Mouse (Mus musculus) hindbrain, embryonic 15.5 days (tissue): ENCODE measurements at regions not wholly inside any gene's neighbourhood (a gene's known extent, or its start where the extent isn't known, plus 50 kb on each side); places are given as distances from the start of the nearest gene placed in this dataset.

Experiments used
- ATAC-seq: fragments of 200-750 bp; cut with Nextera tagmentation; 2 replicates; pipeline ENCODE4 v1.8.0; 2017; ENCODE audit warnings: low read depth, moderate number of reproducible peaks, moderate TSS enrichment; ENCODE audit not compliant: low FRiP score
- H3K27ac ChIP-seq: fragments of 300-500 bp; sonication (generic); replicated peaks from 2 replicates; pipeline ENCODE4 v1.5.1; 2015; ENCODE audit warnings: mild to moderate bottlenecking, inconsistent platforms
- H3K27me3 ChIP-seq: fragments of 300-500 bp; sonication (generic); 2 replicates; pipeline ENCODE4 v1.6.1; 2015; ENCODE audit warnings: control low read depth, inconsistent platforms
- H3K36me3 ChIP-seq: fragments of 300-500 bp; sonication (generic); 2 replicates; pipeline ENCODE4 v1.6.1; 2015; ENCODE audit warnings: control low read depth, inconsistent platforms
- H3K4me1 ChIP-seq: fragments of 300-500 bp; sonication (generic); replicated peaks from 2 replicates; pipeline ENCODE4 v1.6.1; 2015; ENCODE audit warnings: control low read depth, inconsistent platforms
- H3K4me2 ChIP-seq: fragments of 300-500 bp; sonication (generic); 2 replicates; pipeline ENCODE4 v1.6.1; 2015; ENCODE audit warnings: moderate library complexity, mild to moderate bottlenecking, inconsistent platforms
- H3K4me3 ChIP-seq: fragments of 300-500 bp; sonication (generic); 2 replicates; pipeline ENCODE4 v1.5.1; 2015; ENCODE audit warnings: mild to moderate bottlenecking, inconsistent platforms
- H3K9ac ChIP-seq: fragments of 300-500 bp; sonication (generic); 2 replicates; pipeline ENCODE4 v1.6.1; 2015; ENCODE audit warnings: inconsistent platforms
- H3K9me3 ChIP-seq: fragments of 300-500 bp; sonication (generic); 2 replicates; pipeline ENCODE4 v1.6.1; 2016; ENCODE audit warnings: control low read depth, inconsistent platforms
- WGBS: fragments of 180-500 bp; shearing (Covaris S2); methylation state at CpG from one replicate; pipeline ENCODE4 v1.1.7; 2015; 5-methylcytosine and 5-hydroxymethylcytosine counted together

- no peak for ATAC-seq
- Histone ChIP-seq H3K9ac (no peak overlapping the region), H3K4me1 (peaks cover 33% of the 10 kb centered on the region), H3K27ac (peak overlapping the region; percentile 47; the same call in 1 of the 2 replicates), H3K9me3 (no peaks in the 10 kb centered on the region), H3K4me2 (no peak overlapping the region), H3K27me3 (no peaks in the 10 kb centered on the region), H3K36me3 (no peaks in the 10 kb centered on the region), H3K4me3 (no peak overlapping the region)
- WGBS, result 41% methylated on average over 4 of the region's 4 CpGs
Measured at GRCm38 (mm10) chr1:98192671-98193070, 97.2 kb upstream of the Pam start.

- Histone ChIP-seq H3K27ac (peak overlapping the region; percentile 47), H3K4me1 (peaks cover 33% of the 10 kb centered on the region), H3K4me3 (no peak overlapping the region), H3K4me2 (no peak overlapping the region), H3K36me3 (no peaks in the 10 kb centered on the region), H3K27me3 (no peaks in the 10 kb centered on the region), H3K9ac (no peak overlapping the region), H3K9me3 (no peaks in the 10 kb centered on the region)
- no peak for ATAC-seq
- 31% methylated on average over 8 of the region's 8 CpGs for WGBS
Measured at GRCm38 (mm10) chr1:98192044-98192484, 96.6 kb upstream of the Pam start.

- Histone ChIP-seq H3K9me3 (no peaks in the 10 kb centered on the region), H3K4me2 (no peak overlapping the region), H3K36me3 (no peaks in the 10 kb centered on the region), H3K27ac (peak overlapping the region; percentile 68), H3K4me1 (peaks cover 33% of the 10 kb centered on the region), H3K4me3 (no peak overlapping the region), H3K9ac (0 out of 2 replicates have a peak overlapping the region, but pooled peaks have one; percentile 22), H3K27me3 (no peaks in the 10 kb centered on the region)
- WGBS, result 10% methylated on average over 2 of the region's 2 CpGs
- no peak for ATAC-seq
Measured at GRCm38 (mm10) chr1:98191331-98191730, 95.9 kb upstream of the Pam start.

GRCm38 (mm10) chr1:98190741-98191140, 95.3 kb upstream of the Pam start:
- H3K9ac ChIP-seq, result no peak overlapping the region
- 16% methylated on average over 6 of the region's 6 CpGs for WGBS
- H3K36me3 ChIP-seq, result no peaks in the 10 kb centered on the region

GRCm38 (mm10) chr1:98189991-98190471, 94.6 kb upstream of the Pam start:
- Histone ChIP-seq H3K4me1 (peaks cover 33% of the 10 kb centered on the region), H3K4me2 (no peak overlapping the region; the same call in 1 of the 2 replicates), H3K27me3 (no peaks in the 10 kb centered on the region), H3K36me3 (no peaks in the 10 kb centered on the region), H3K9ac (no peak overlapping the region), H3K9me3 (no peaks in the 10 kb centered on the region), H3K27ac (peak overlapping the region; percentile 68), H3K4me3 (no peak overlapping the region)
- peak; percentile 95 for ATAC-seq
- WGBS, result 10% methylated on average over 6 of the region's 6 CpGs

More at GRCm38 (mm10) chr1:98190741-98191140, 95.3 kb upstream of the Pam start:
- Histone ChIP-seq H3K27me3 (no peaks in the 10 kb centered on the region), H3K4me1 (peaks cover 33% of the 10 kb centered on the region), H3K4me2 (peak overlapping the region; percentile 7; the same call in 1 of the 2 replicates), H3K27ac (peak overlapping the region; percentile 68), H3K9me3 (no peaks in the 10 kb centered on the region), H3K4me3 (no peak overlapping the region)
- ATAC-seq, result no peak

GRCm38 (mm10) chr1:98180372-98180771, 84.9 kb upstream of the Pam start:
- 16% methylated on average over 6 of the region's 6 CpGs for WGBS
- no peaks in the 10 kb centered on the region for H3K9me3 ChIP-seq
- no peak overlapping the region for H3K4me3 ChIP-seq
- H3K9ac ChIP-seq, result no peak overlapping the region
- H3K4me1 ChIP-seq, result 0 out of 2 replicates have a peak, but pooled peaks cover 3% of the 10 kb centered on the region
- H3K4me2 ChIP-seq, result no peak overlapping the region
- no peaks in the 10 kb centered on the region for H3K36me3 ChIP-seq
- ATAC-seq, result no peak
- no peak overlapping the region for H3K27ac ChIP-seq
- no peaks in the 10 kb centered on the region for H3K27me3 ChIP-seq

- Histone ChIP-seq H3K4me1 (peaks cover 13% of the 10 kb centered on the region), H3K27ac (no peak overlapping the region), H3K9me3 (no peaks in the 10 kb centered on the region), H3K4me2 (no peak overlapping the region), H3K4me3 (no peak overlapping the region), H3K9ac (no peak overlapping the region), H3K36me3 (no peaks in the 10 kb centered on the region), H3K27me3 (no peaks in the 10 kb centered on the region)
- ATAC-seq, result no peak
- WGBS, result 43% methylated on average over 1 of the region's 1 CpGs
Measured at GRCm38 (mm10) chr1:98179030-98179429, 83.6 kb upstream of the Pam start.

GRCm38 (mm10) chr1:98174811-98175132, 79.3 kb upstream of the Pam start:
- peak; percentile 47; the same call in 1 of the 2 replicates for ATAC-seq
- peaks cover 12% of the 10 kb centered on the region for H3K4me1 ChIP-seq
- no peak overlapping the region for H3K9ac ChIP-seq
- no peaks in the 10 kb centered on the region for H3K36me3 ChIP-seq
- H3K9me3 ChIP-seq, result no peaks in the 10 kb centered on the region
- no peak overlapping the region for H3K4me2 ChIP-seq
- no peak overlapping the region for H3K4me3 ChIP-seq
- H3K27me3 ChIP-seq, result no peaks in the 10 kb centered on the region
- 42% methylated on average over 4 of the region's 4 CpGs for WGBS
- peak overlapping the region; percentile 63 for H3K27ac ChIP-seq

GRCm38 (mm10) chr1:98173907-98174810, 78.7 kb upstream of the Pam start:
- Histone ChIP-seq H3K4me1 (peaks cover 12% of the 10 kb centered on the region), H3K27ac (peak overlapping the region; percentile 63), H3K4me3 (no peak overlapping the region), H3K9me3 (no peaks in the 10 kb centered on the region), H3K4me2 (no peak overlapping the region), H3K27me3 (no peaks in the 10 kb centered on the region), H3K36me3 (no peaks in the 10 kb centered on the region), H3K9ac (no peak overlapping the region)
- ATAC-seq, result peak; percentile 45; the same call in 1 of the 2 replicates
- 39% methylated on average over 11 of the region's 11 CpGs for WGBS

- H3K4me1 ChIP-seq, result peaks cover 12% of the 10 kb centered on the region
- H3K9me3 ChIP-seq, result no peaks in the 10 kb centered on the region
- 62% methylated on average over 2 of the region's 2 CpGs for WGBS
- H3K9ac ChIP-seq, result no peak overlapping the region
- no peak overlapping the region for H3K27ac ChIP-seq
- H3K4me3 ChIP-seq, result no peak overlapping the region
- H3K36me3 ChIP-seq, result no peaks in the 10 kb centered on the region
- H3K27me3 ChIP-seq, result no peaks in the 10 kb centered on the region
- no peak for ATAC-seq
- H3K4me2 ChIP-seq, result no peak overlapping the region
Measured at GRCm38 (mm10) chr1:98173431-98173830, 78.0 kb upstream of the Pam start.

- H3K9ac ChIP-seq, result no peak overlapping the region
Measured at GRCm38 (mm10) chr1:98171291-98171690, 75.8 kb upstream of the Pam start.

GRCm38 (mm10) chr1:98169352-98169751, 73.9 kb upstream of the Pam start:
- Histone ChIP-seq H3K4me2 (no peak overlapping the region), H3K27me3 (no peaks in the 10 kb centered on the region), H3K4me3 (no peak overlapping the region), H3K9me3 (no peaks in the 10 kb centered on the region), H3K27ac (no peak overlapping the region), H3K36me3 (no peaks in the 10 kb centered on the region), H3K4me1 (peaks cover 6% of the 10 kb centered on the region; the same call in 1 of the 2 replicates), H3K9ac (no peak overlapping the region)
- ATAC-seq, result no peak

More at GRCm38 (mm10) chr1:98171291-98171690, 75.8 kb upstream of the Pam start:
- no peak overlapping the region for H3K4me3 ChIP-seq
- H3K27me3 ChIP-seq, result no peaks in the 10 kb centered on the region
- H3K4me1 ChIP-seq, result peaks cover 12% of the 10 kb centered on the region
- no peak for ATAC-seq
- 94% methylated on average over 2 of the region's 2 CpGs for WGBS
- H3K36me3 ChIP-seq, result no peaks in the 10 kb centered on the region
- H3K9me3 ChIP-seq, result no peaks in the 10 kb centered on the region
- no peak overlapping the region for H3K27ac ChIP-seq
- no peak overlapping the region for H3K4me2 ChIP-seq
